Mouse (Mus musculus) liver, embryonic 16.5 days (tissue): ENCODE data around the gene Ints11. TPM values are rescaled to one million over a fixed set of nuclear protein-coding genes. Genes with fewer than 3 reads are reported as not detected.
A peak's percentile ranks its signal among the peaks of the same experiment; 100 is the strongest.

Experiments
- ATAC-seq: fragments of 200-750 bp; cut with Nextera tagmentation; 2 replicates; pipeline ENCODE4 v1.8.0; 2017; ENCODE audit warnings: low read depth, mild to moderate bottlenecking, moderate number of reproducible peaks, moderate library complexity
- H3K27ac ChIP-seq: fragments of 300-500 bp; sonication (generic); 2 replicates; pipeline ENCODE4 v1.5.1; 2014; ENCODE audit warnings: mild to moderate bottlenecking, low read length
- H3K27me3 ChIP-seq: fragments of 300-500 bp; sonication (generic); 2 replicates; pipeline ENCODE4 v1.6.1; 2014; ENCODE audit warnings: low read depth, low read length, mixed read lengths; ENCODE audit not compliant: control insufficient read depth, insufficient read depth
- H3K36me3 ChIP-seq: fragments of 300-500 bp; sonication (generic); 2 replicates; pipeline ENCODE4 v1.6.1; 2014; ENCODE audit warnings: mild to moderate bottlenecking; ENCODE audit not compliant: control insufficient read depth, insufficient read depth
- H3K4me1 ChIP-seq: fragments of 300-500 bp; sonication (generic); 2 replicates; pipeline ENCODE4 v1.6.1; 2014; ENCODE audit warnings: low read depth, low read length, mixed read lengths; ENCODE audit not compliant: control insufficient read depth
- H3K4me2 ChIP-seq: fragments of 300-500 bp; sonication (generic); 2 replicates; pipeline ENCODE4 v1.6.1; 2014; ENCODE audit warnings: low read depth, low read length, mixed read lengths
- H3K4me3 ChIP-seq: fragments of 300-500 bp; sonication (generic); 2 replicates; pipeline ENCODE4 v1.5.1; 2014; ENCODE audit warnings: low read depth, mild to moderate bottlenecking, low read length
- H3K9ac ChIP-seq: fragments of 300-500 bp; sonication (generic); 2 replicates; pipeline ENCODE4 v1.6.1; 2014; ENCODE audit warnings: low read depth, low read length
- H3K9me3 ChIP-seq: fragments of 300-500 bp; sonication (generic); replicated peaks from 2 replicates; pipeline ENCODE4 v1.6.1; 2016; ENCODE audit warnings: low read length; ENCODE audit not compliant: control insufficient read depth
- WGBS: fragments of 180-500 bp; shearing (Covaris S2); extraction: QIAGEN DNeasy Blood & Tissue Kit; methylation state at CpG from one replicate; pipeline ENCODE4 v1.1.7; 2014; ENCODE audit not compliant: insufficient replicate concordance; 5-methylcytosine and 5-hydroxymethylcytosine counted together
- polyA plus RNA-seq: library from polyadenylated mRNA; unstranded; fragments of >200 nt; fragmentation: Nextera tagmentation; extraction: Ambion mirVana; gene quantifications from 2 replicates; pipeline ENCODE4 v1.2.1, GENCODE M21; 2015

Gene Ints11
- polyA plus RNA-seq, 1 experiment from 2014 or later, result 33.1 TPM

DNA sequence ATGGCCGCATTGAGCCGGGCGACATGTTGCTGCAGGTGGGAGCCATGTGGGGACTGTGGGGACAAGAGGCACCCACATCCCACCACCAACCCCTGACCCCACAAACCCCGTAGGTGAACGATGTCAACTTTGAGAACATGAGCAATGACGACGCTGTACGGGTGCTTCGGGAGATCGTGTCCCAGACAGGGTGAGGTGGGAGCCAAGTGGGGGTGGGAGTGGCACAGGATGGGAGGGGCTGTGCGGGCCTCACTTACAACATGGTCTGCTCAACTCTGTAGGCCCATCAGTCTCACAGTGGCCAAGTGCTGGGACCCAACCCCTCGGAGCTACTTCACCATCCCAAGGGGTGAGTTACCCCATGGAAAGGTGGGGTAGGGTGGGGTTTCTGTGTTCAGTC, 14.4 kb upstream of the Ints11 start:
- Histone ChIP-seq H3K9ac (no peak overlapping the region), H3K4me1 (peaks cover 16% of the 10 kb centered on the region), H3K27me3 (no peaks in the 10 kb centered on the region), H3K27ac (no peak overlapping the region), H3K9me3 (no peaks in the 10 kb centered on the region), H3K4me2 (no peak overlapping the region), H3K36me3 (peaks cover 14% of the 10 kb centered on the region), H3K4me3 (no peak overlapping the region)
- ATAC-seq, result no peak
- 86% methylated on average over 12 of the region's 12 CpGs for WGBS

- WGBS, result 80% methylated on average over 12 of the region's 12 CpGs
- Histone ChIP-seq H3K4me1 (peaks cover 13% of the 10 kb centered on the region), H3K4me2 (no peak overlapping the region)
Measured at GRCm38 (mm10) chr4:155856071-155856470, 13.3 kb upstream of the Ints11 start.

DNA sequence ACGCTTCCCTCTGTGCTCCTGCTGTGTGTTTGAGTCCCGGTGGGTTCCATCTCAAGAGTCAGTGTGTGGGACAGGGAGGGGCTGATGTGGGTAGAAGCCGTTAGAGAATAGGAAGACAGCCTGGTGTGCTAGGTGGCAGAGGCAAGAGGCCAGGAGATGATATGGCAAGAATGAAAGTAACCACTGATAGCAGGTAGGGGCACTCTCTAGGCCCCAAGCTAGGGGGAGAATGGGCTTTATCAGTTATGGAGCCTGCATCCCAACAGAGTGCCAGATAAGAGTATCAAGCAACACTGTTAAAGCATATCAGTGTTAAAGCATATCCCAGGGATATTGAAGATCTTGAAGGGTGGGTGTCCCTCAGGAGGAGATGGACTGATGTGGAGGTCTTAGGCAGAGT, 12.5 kb upstream of the Ints11 start:
- whole genome bisulfite sequencing, result 31% methylated on average over 3 of the region's 3 CpGs
- Histone ChIP-seq H3K36me3 (peaks cover 14% of the 10 kb centered on the region), H3K9ac (no peak overlapping the region), H3K4me2 (no peak overlapping the region), H3K9me3 (no peaks in the 10 kb centered on the region), H3K4me1 (peaks cover 13% of the 10 kb centered on the region), H3K27ac (0 out of 2 replicates have a peak overlapping the region, but pooled peaks have one; percentile 19), H3K4me3 (no peak overlapping the region), H3K27me3 (no peaks in the 10 kb centered on the region)
- ATAC-seq, result peak; percentile 42

More at GRCm38 (mm10) chr4:155856071-155856470, 13.3 kb upstream of the Ints11 start:
- Histone ChIP-seq H3K9ac (no peak overlapping the region), H3K27ac (no peak overlapping the region), H3K27me3 (no peaks in the 10 kb centered on the region), H3K9me3 (no peaks in the 10 kb centered on the region), H3K4me3 (no peak overlapping the region), H3K36me3 (peaks cover 14% of the 10 kb centered on the region)
- ATAC-seq, result no peak

DNA sequence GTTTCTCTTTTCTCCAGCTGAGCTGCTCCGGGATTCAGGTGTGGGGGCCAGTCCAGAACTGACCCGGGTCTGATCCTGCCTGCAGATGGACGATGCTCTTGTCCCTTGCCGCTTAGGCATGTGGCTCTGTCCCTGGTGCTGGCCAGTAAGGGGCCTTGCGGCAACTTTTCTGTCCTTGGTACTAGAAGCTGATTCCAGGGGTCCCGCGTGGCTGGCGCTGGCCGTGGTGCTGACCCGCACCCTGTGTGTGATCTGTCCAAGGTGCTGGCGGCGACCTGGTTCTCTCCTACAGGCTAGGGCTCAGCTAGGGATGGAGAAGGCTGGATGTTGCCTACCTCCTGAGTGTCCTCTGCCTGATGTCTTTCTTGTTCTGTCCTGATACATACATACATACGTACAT, 10.0 kb upstream of the Ints11 start:
- Histone ChIP-seq H3K4me1 (peaks cover 13% of the 10 kb centered on the region), H3K9ac (no peak overlapping the region), H3K4me3 (no peak overlapping the region), H3K9me3 (no peaks in the 10 kb centered on the region), H3K36me3 (peaks cover 14% of the 10 kb centered on the region), H3K4me2 (no peak overlapping the region), H3K27me3 (no peaks in the 10 kb centered on the region), H3K27ac (no peak overlapping the region)
- 0 out of 2 replicates have a peak, but pooled peaks have one; percentile 7 for ATAC-seq
- 35% methylated on average over 13 of the region's 13 CpGs for WGBS

DNA sequence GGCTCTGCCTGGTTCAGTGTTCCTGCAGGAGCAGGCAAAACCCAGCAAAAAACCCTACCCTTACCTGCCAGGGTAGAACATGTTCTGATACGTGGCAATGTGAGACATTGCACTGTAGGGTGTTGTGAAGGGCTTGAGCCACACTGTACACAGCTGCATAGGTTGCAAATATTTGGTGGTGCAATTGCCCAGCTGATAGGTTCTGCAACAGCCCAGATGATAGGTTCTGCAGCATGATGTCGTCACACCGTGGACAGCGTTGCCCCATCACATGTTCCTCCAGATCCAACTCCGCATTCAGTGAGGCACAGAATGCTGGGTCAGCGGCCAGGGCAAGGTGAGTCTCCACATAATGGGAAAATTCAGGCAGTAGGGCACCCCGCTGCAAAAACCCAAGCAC, 7.6 kb upstream of the Ints11 start:
- ATAC-seq, result peak; percentile 17; the same call in 1 of the 2 replicates
- Histone ChIP-seq H3K9me3 (no peaks in the 10 kb centered on the region), H3K4me2 (no peak overlapping the region), H3K36me3 (peaks cover 15% of the 10 kb centered on the region), H3K4me1 (peaks cover 2% of the 10 kb centered on the region), H3K27ac (no peak overlapping the region), H3K27me3 (no peaks in the 10 kb centered on the region), H3K4me3 (no peak overlapping the region), H3K9ac (no peak overlapping the region)
- 70% methylated on average over 7 of the region's 7 CpGs for WGBS

GRCm38 (mm10) chr4:155863001-155863400, 6.3 kb upstream of the Ints11 start, which contains the start of gene Tas1r3:
Gene Tas1r3 (minus strand): TSS chr4:155863362.
- peaks cover 14% of the 10 kb centered on the region for H3K36me3 ChIP-seq
- H3K9me3 ChIP-seq, result no peaks in the 10 kb centered on the region
- peaks cover under 1% of the 10 kb centered on the region for H3K4me1 ChIP-seq
- 65% methylated on average over 5 of the region's 5 CpGs for WGBS
- no peaks in the 10 kb centered on the region for H3K27me3 ChIP-seq
- no peak for ATAC-seq
- no peak within 1 kb of the TSS for H3K27ac ChIP-seq
- no peak within 1 kb of the TSS for H3K4me2 ChIP-seq
- no peak within 1 kb of the TSS for H3K4me3 ChIP-seq
- H3K9ac ChIP-seq, result no peak within 1 kb of the TSS

GRCm38 (mm10) chr4:155868614-155869298, 590 bp upstream of the Ints11 start:
- H3K9me3 ChIP-seq, result no peaks in the 10 kb centered on the region
- 4% methylated on average over 22 of the region's 22 CpGs for WGBS
- peak overlapping the region; percentile 96 for H3K4me2 ChIP-seq
- ATAC-seq, result peak; percentile 17
- H3K4me3 ChIP-seq, result peak overlapping the region; percentile 83
- H3K36me3 ChIP-seq, result peaks cover 12% of the 10 kb centered on the region
- peaks cover 28% of the 10 kb centered on the region for H3K4me1 ChIP-seq
- peak overlapping the region; percentile 77 for H3K9ac ChIP-seq
- peak overlapping the region; percentile 51 for H3K27ac ChIP-seq
- no peaks in the 10 kb centered on the region for H3K27me3 ChIP-seq

GRCm38 (mm10) chr4:155871404-155871803, 2.1 kb downstream of the Ints11 start:
- no peaks in the 10 kb centered on the region for H3K9me3 ChIP-seq
- no peaks in the 10 kb centered on the region for H3K27me3 ChIP-seq
- H3K36me3 ChIP-seq, result peaks cover 16% of the 10 kb centered on the region; the same call in 1 of the 2 replicates
- WGBS, result 65% methylated on average over 7 of the region's 7 CpGs
- H3K9ac ChIP-seq, result no peak overlapping the region
- H3K4me1 ChIP-seq, result peaks cover 28% of the 10 kb centered on the region
- no peak for ATAC-seq
- no peak overlapping the region for H3K27ac ChIP-seq
- no peak overlapping the region for H3K4me3 ChIP-seq
- H3K4me2 ChIP-seq, result no peak overlapping the region

- H3K4me3 ChIP-seq, result no peak overlapping the region
- no peaks in the 10 kb centered on the region for H3K9me3 ChIP-seq
- no peak overlapping the region for H3K27ac ChIP-seq
- no peak overlapping the region for H3K9ac ChIP-seq
- WGBS, result 71% methylated on average over 3 of the region's 3 CpGs
- ATAC-seq, result no peak
- H3K4me2 ChIP-seq, result no peak overlapping the region
- H3K27me3 ChIP-seq, result no peaks in the 10 kb centered on the region
- H3K36me3 ChIP-seq, result peaks cover 30% of the 10 kb centered on the region
- H3K4me1 ChIP-seq, result no peaks in the 10 kb centered on the region
Measured at GRCm38 (mm10) chr4:155883587-155883986, 14.2 kb downstream of the Ints11 start.
